Mouse (Mus musculus) monocyte, adult 2 months (primary cell): ENCODE measurements at regions not wholly inside any gene's neighbourhood (a gene's known extent, or its start where the extent isn't known, plus 50 kb on each side); places are given as distances from the start of the nearest gene placed in this dataset.

Experiments
- DNase-seq, 2 experiments: peaks; one replicate each; pipeline ENCODE4 v3.0.0; 2022; ENCODE audit warnings: low spot score in 2 of 2, low read depth in 1 of 2

- DNase-seq = no peak
These were observed 105.0 kb downstream of the Aldh8a1 start for GRCm38 (mm10) chr10:21482055-21482454.

GRCm38 (mm10) chr10:21482659-21483058 lies 105.6 kb downstream of the Aldh8a1 start:
- DNase-seq = no peak

GRCm38 (mm10) chr10:21483373-21483772 lies 106.3 kb downstream of the Aldh8a1 start:
- no peak for DNase-seq

- DNase-seq = no peak
These were observed 104.5 kb upstream of the 1700020N01Rik start for GRCm38 (mm10) chr10:21488374-21488930.

- DNase-seq = no peak
These were observed 102.0 kb upstream of the 1700020N01Rik start for GRCm38 (mm10) chr10:21490910-21491309.

DNA sequence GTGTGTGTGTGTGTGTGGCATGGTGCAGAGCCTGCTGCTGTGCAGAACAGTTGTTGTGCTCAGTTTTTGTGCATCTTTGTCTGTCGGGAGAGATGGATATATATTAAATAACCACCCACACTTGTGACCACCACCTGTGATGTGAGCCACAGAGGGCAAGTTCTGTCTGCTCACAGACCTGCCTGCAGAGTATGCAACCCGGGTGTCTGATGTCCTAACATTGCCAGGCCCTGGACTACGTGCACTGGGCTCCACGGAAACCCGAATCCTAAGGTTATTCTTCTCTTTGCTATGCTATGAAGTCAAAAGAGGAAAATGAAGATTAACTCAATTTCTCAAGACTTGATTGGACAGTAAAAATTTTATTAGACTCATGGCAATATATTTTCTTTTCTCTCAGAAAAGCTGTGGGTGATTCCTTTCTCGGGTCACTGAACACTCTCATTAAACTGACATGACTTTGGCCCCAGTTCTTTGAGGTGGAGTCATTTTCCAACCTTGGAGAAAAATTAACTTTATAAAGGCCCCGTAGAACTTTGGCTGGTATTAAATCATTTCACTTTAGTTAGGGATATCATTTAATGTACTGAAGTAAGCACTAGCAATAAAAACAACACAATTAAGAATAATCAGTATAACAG lies 100.6 kb upstream of the 1700020N01Rik start:
- no peak for DNase-seq

GRCm38 (mm10) chr10:21494536-21494935 lies 98.4 kb upstream of the 1700020N01Rik start:
- no peak for DNase-seq

GRCm38 (mm10) chr10:21497110-21497509 lies 95.8 kb upstream of the 1700020N01Rik start:
- DNase-seq = no peak

DNA sequence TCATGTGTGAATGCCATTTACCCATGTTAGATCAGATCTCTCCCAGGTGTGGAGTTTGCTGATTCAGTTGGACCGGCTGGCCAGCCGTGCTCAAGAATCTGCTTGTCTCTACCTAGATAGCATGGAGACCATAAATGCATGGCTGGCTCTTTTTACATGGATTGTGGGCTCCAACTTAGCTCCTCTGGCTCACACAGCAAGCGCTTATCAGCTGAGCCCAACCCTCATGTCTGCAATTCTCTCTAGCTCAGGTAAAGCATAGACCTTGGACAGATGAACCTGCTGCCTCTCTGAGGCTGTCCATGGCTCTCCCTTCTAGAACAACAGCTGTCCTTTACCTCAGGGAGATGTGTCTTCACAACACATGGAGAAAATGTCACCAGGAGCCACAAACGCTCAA lies 94.8 kb upstream of the 1700020N01Rik start:
- DNase-seq = no peak

GRCm38 (mm10) chr10:21501658-21502057 lies 91.3 kb upstream of the 1700020N01Rik start:
- DNase-seq = no peak

GRCm38 (mm10) chr10:21504431-21504830 lies 88.5 kb upstream of the 1700020N01Rik start:
- DNase-seq = no peak

- DNase-seq = no peak
These were observed 81.6 kb upstream of the 1700020N01Rik start for GRCm38 (mm10) chr10:21511386-21511785.

DNA sequence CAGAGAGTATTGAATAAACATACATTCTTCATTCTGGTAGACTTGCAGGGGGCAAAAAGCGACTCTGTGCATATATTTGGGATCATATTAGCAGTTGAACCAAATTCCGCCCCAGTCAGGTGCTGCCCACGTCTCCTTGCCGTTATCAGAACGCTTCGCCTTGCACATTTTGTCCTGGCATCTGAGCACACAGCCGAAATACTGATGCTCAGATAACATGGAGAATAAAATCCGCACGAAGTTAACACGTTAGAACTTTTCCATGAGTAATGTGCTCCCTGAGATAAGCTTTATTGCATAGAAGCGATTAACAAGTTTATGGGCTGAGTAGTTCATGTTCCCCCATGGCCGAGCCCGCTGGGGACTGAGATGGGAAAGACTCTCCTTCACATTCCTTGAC lies 80.5 kb upstream of the 1700020N01Rik start:
- DNase-seq = no peak

DNA sequence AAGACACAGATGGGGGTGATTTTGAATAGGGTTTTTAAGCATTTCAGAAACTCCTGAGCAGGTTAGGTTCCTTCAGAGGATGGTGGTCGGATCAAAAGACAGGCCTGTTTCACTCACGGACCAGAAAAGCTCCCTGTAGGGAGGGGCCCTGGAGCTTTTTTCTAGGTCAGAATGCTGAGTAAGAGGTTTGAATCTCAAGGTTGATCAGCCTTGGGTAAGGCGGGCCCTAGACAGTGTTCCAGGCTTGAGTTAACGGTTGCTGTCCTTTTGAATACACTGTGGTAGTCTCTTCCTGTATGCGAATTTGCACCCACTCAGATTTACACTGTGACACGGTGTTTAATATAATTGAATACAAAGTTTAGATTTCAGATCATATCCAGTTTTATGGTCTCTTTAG lies 75.2 kb upstream of the 1700020N01Rik start:
- no peak for DNase-seq

GRCm38 (mm10) chr10:21520854-21521253 lies 72.1 kb upstream of the 1700020N01Rik start:
- no peak for DNase-seq

DNA sequence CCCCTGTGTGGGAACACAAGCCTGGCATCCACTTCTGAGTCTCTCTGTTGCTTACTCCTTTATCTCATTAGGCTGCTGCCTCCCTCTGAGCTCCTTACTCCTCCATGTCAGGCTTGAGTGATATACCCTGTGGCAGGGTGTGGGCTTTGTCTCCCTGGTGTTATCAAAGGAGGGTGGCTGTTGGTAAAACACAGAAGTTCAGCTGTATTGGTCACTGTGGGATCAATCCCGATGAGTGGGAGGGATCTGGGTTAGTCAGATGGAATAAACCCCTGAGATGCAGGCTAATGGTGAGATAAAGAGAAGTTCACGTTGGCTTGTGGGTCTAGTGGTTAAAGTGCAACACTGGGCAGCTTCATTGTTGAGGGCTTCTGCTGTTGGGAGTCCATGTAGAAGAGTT lies 67.4 kb upstream of the 1700020N01Rik start:
- DNase-seq = no peak

GRCm38 (mm10) chr10:21528396-21528795 lies 64.5 kb upstream of the 1700020N01Rik start:
- DNase-seq = no peak

- no peak for DNase-seq
These were observed 63.7 kb upstream of the 1700020N01Rik start for GRCm38 (mm10) chr10:21529098-21529749.

DNA sequence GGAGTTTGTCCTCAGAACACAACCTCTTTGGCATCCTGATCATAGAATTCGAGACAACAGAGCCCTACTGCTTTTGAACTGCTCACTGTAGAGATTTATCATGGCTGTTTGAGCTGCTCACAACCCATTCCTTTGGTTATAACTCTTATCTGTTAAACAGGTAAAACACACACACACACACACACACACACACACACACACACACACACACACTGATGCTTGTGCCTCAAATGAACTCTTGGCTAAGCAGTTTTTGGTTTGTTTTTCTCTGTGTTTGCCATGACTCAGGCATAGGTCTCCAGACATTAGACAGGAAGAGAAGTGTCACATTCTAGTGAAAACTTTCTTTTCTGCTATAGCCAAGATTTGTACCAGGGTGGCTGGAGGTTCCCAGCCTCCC lies 60.8 kb upstream of the 1700020N01Rik start:
- DNase-seq = no peak

DNA sequence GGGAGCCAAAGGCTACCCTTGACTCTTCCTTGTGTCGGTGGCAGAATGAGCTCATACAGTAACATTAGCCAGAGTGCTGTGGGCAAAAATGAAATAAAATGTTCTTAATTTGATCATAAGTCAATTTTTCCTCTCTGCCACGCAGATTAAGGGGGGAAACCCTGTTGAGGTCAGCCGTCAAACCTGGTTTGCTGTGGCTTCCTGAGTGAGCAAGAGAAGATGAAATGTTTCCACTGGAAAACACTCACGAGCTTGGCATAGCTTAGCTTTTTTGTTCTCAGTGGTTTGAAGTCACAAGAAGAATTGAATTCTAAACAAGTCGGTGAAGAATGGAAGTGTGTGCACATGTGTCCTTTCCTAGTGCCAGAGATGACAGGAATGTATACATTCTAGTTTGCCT lies 57.3 kb upstream of the 1700020N01Rik start:
- DNase-seq = no peak

- no peak for DNase-seq
These were observed 54.5 kb upstream of the 1700020N01Rik start for GRCm38 (mm10) chr10:21538481-21538880.
